15 mouse cellular contexts compared by ENCODE assay signal in genomic region chr5:130313488-130313887, GRCm38 (mm10). TPM values are rescaled to one million over a fixed set of nuclear protein-coding genes. Genes with fewer than 3 reads are reported as not detected.
DNase-seq lines count a peak whose midpoint lies in the region.
"Had no signal": no experiment of that assay in that cellular context is flagged by ENCODE, and none has a peak within 500 bp of the region (broad histone marks: within the 10 kb centered on the region; RNA-seq: fewer than 3 reads in every experiment).

No protein-coding gene starts in this region.

- peak; percentile 66 to 80 for DNase-seq in adrenal gland, adult (ENCODE audit: inconsistent age in 2 of 2, low spot score in 1 of 2)
- no peak for DNase-seq in adrenal gland, postnatal 25 days
- DNase-seq in adrenal gland, adult 8-10 months = peak; percentile 29
- no peak for DNase-seq in adrenal gland, postnatal 4 days (ENCODE audit: low spot score in 2 of 2)
- peak; percentile 42 to 49 for DNase-seq in adrenal gland, postnatal 36 days
- DNase-seq in ovary, postnatal 14 days (ENCODE audit: low spot score) = no peak
- DNase-seq: B cell, adult 2 months; cerebellum, adult 11 months; cerebellum, adult 18-20 months; cerebellum, adult 8-10 months; cerebellum, adult 9-11 months; cerebellum, postnatal 14 days; cerebellum, postnatal 36 days; embryo, embryonic 11 days had no signal

RNA-seq across cellular contexts. Expression of gene Caln1, which starts 55.8 kb away (rescaled TPM):
- 49.2 and 56.7 TPM in 2 replicates for total RNA-seq in adrenal gland, postnatal 25 days (2021)
- total RNA-seq in adrenal gland, adult 8-10 months (2022) = 10 to 100 TPM; 48.9 to 84.6 (median 58.6) TPM
- total RNA-seq in adrenal gland, postnatal 4 days (2021) = 10 to 100 TPM; 46.1 to 47.0 TPM
- 10 to 100 TPM; 35.2 to 55.2 TPM for total RNA-seq in adrenal gland, postnatal 36 days (2021)
- total RNA-seq: common myeloid progenitor, adult 5-6 weeks had no signal

RNA-seq across cellular contexts. Expression of gene Tyw1, which starts 58.1 kb away (rescaled TPM):
- total RNA-seq in adrenal gland, postnatal 25 days (2021) = 32.0 and 34.1 TPM in 2 replicates
- 10 to 100 TPM; 34.0 to 36.4 (median 35.7) TPM for total RNA-seq in adrenal gland, adult 8-10 months (2022)
- total RNA-seq in adrenal gland, postnatal 4 days (2021) = 10 to 100 TPM; 25.3 to 25.7 TPM
- total RNA-seq in adrenal gland, postnatal 36 days (2021) = 10 to 100 TPM; 28.1 to 32.3 TPM

RNA-seq across cellular contexts. Expression of gene Sbds, which starts 58.2 kb away (rescaled TPM):
- 104 and 110 TPM in 2 replicates for total RNA-seq in adrenal gland, postnatal 25 days (2021)
- total RNA-seq in adrenal gland, adult 8-10 months (2022) = 100 to 1,000 TPM; 101 to 115 (median 106) TPM
- total RNA-seq in adrenal gland, postnatal 4 days (2021) = 10 to 100 TPM; 74.2 to 77.0 TPM
- 100 to 1,000 TPM; 109 TPM for total RNA-seq in adrenal gland, postnatal 36 days (2021)

Comparison
In these comparisons a context has a peak if more than half of its experiments do, and no peak if none do; other contexts are left out.
1. DNase-seq: peak in adrenal gland, adult (2 of 2), adrenal gland, adult 8-10 months (single experiment) and adrenal gland, postnatal 36 days (2 of 2); none in adrenal gland, postnatal 25 days (single experiment), adrenal gland, postnatal 4 days (0 of 2) and ovary, postnatal 14 days (single experiment).